Mouse (Mus musculus) megakaryocyte, embryonic 14.5 days (primary cell): Measurements from ENCODE around the gene Mthfr. TPM values are rescaled to one million over a fixed set of nuclear protein-coding genes. Genes with fewer than 3 reads are reported as not detected.

ENCODE experiments used
- H3K27me3 ChIP-seq: replicated peaks from 2 replicates; pipeline ENCODE3; 2012; ENCODE audit warnings: inconsistent platforms
- H3K36me3 ChIP-seq: replicated peaks from 2 replicates; pipeline ENCODE3; 2012; ENCODE audit warnings: low read length, inconsistent platforms, mixed read lengths
- H3K4me1 ChIP-seq: 2 replicates; pipeline ENCODE4 v1.6.1; 2012; ENCODE audit warnings: inconsistent platforms
- H3K4me3 ChIP-seq: replicated peaks from 2 replicates; pipeline ENCODE3; 2012; ENCODE audit warnings: moderate library complexity, mild to moderate bottlenecking, inconsistent platforms
- H3K9me3 ChIP-seq: 2 replicates; pipeline ENCODE4 v1.6.1; 2012; ENCODE audit warnings: inconsistent platforms
- FLI1 ChIP-seq: IDR thresholded peaks from 2 replicates; pipeline ENCODE4 v1.6.1; 2012; ENCODE audit warnings: low read length, inconsistent platforms, mixed read lengths
- GATA1 ChIP-seq: IDR thresholded peaks from 3 replicates; pipeline ENCODE4 v1.6.1; 2012; ENCODE audit warnings: mixed read lengths, low read length, inconsistent platforms, borderline replicate concordance
- polyA plus RNA-seq: library from polyadenylated mRNA; stranded (reverse); fragments of >175 nt; gene quantifications from 2 replicates; pipeline ENCODE4 v1.2.3, GENCODE M21; 2012; ENCODE audit warnings: low replicate concordance; ENCODE audit not compliant: insufficient read depth

Gene Mthfr
- polyA plus RNA-seq, 1 experiment, result 3.5 TPM

GRCm38 (mm10) chr4:148012216-148012615 lies 26.7 kb upstream of the Mthfr start:
- no peak for TF ChIP-seq GATA1
- no peak for TF ChIP-seq FLI1
- Histone ChIP-seq H3K27me3 (no peaks in the 10 kb centered on the region), H3K36me3 (peaks cover 100% of the 10 kb centered on the region), H3K9me3 (no peaks in the 10 kb centered on the region), H3K4me1 (no peaks in the 10 kb centered on the region; the same call in 1 of the 2 replicates), H3K4me3 (no peak overlapping the region)

- Histone ChIP-seq H3K4me1 (no peaks in the 10 kb centered on the region; the same call in 1 of the 2 replicates), H3K4me3 (no peak overlapping the region), H3K9me3 (no peaks in the 10 kb centered on the region), H3K27me3 (no peaks in the 10 kb centered on the region), H3K36me3 (peaks cover 97% of the 10 kb centered on the region)
- no peak for TF ChIP-seq FLI1
- TF ChIP-seq GATA1, result no peak
These were observed 23.5 kb upstream of the Mthfr start for GRCm38 (mm10) chr4:148015418-148015817.

GRCm38 (mm10) chr4:148016981-148017380 lies 21.9 kb upstream of the Mthfr start:
- H3K9me3 ChIP-seq, result no peaks in the 10 kb centered on the region
- no peaks in the 10 kb centered on the region for H3K27me3 ChIP-seq
- TF ChIP-seq GATA1 (no peak), FLI1 (no peak)
- H3K4me3 ChIP-seq, result no peak overlapping the region
- H3K4me1 ChIP-seq, result no peaks in the 10 kb centered on the region; the same call in 1 of the 2 replicates
- peaks cover 95% of the 10 kb centered on the region for H3K36me3 ChIP-seq

- no peaks in the 10 kb centered on the region for H3K27me3 ChIP-seq
- no peaks in the 10 kb centered on the region for H3K4me1 ChIP-seq
- peaks cover 95% of the 10 kb centered on the region for H3K36me3 ChIP-seq
- no peaks in the 10 kb centered on the region for H3K9me3 ChIP-seq
- no peak overlapping the region for H3K4me3 ChIP-seq
- TF ChIP-seq FLI1 (no peak), GATA1 (no peak)
These were observed 20.5 kb upstream of the Mthfr start for GRCm38 (mm10) chr4:148018410-148018809.

GRCm38 (mm10) chr4:148024003-148024402 lies 14.9 kb upstream of the Mthfr start:
- H3K4me1 ChIP-seq, result peaks cover 3% of the 10 kb centered on the region; the same call in 1 of the 2 replicates
- peaks cover 91% of the 10 kb centered on the region for H3K36me3 ChIP-seq
- H3K9me3 ChIP-seq, result no peaks in the 10 kb centered on the region
- TF ChIP-seq GATA1 (no peak), FLI1 (no peak)
- H3K27me3 ChIP-seq, result no peaks in the 10 kb centered on the region
- no peak overlapping the region for H3K4me3 ChIP-seq

GRCm38 (mm10) chr4:148029297-148029696 lies 9.6 kb upstream of the Mthfr start:
- H3K36me3 ChIP-seq, result peaks cover 66% of the 10 kb centered on the region
- peaks cover 18% of the 10 kb centered on the region for H3K4me1 ChIP-seq
- H3K27me3 ChIP-seq, result no peaks in the 10 kb centered on the region
- no peaks in the 10 kb centered on the region for H3K9me3 ChIP-seq
- H3K4me3 ChIP-seq, result no peak overlapping the region
- TF ChIP-seq GATA1, result no peak
- no peak for TF ChIP-seq FLI1

GRCm38 (mm10) chr4:148030506-148030905 lies 8.4 kb upstream of the Mthfr start:
- no peak for TF ChIP-seq FLI1
- no peak for TF ChIP-seq GATA1
- no peaks in the 10 kb centered on the region for H3K9me3 ChIP-seq
- H3K27me3 ChIP-seq, result no peaks in the 10 kb centered on the region
- peaks cover 62% of the 10 kb centered on the region for H3K36me3 ChIP-seq
- peaks cover 26% of the 10 kb centered on the region for H3K4me1 ChIP-seq
- H3K4me3 ChIP-seq, result no peak overlapping the region

- Histone ChIP-seq H3K9me3 (no peaks in the 10 kb centered on the region), H3K4me1 (peaks cover 33% of the 10 kb centered on the region), H3K4me3 (no peak overlapping the region), H3K27me3 (no peaks in the 10 kb centered on the region), H3K36me3 (peaks cover 40% of the 10 kb centered on the region)
- TF ChIP-seq GATA1 (peak; percentile 21; the same call in 1 of the 3 replicates), FLI1 (no peak)
These were observed 4.9 kb upstream of the Mthfr start for GRCm38 (mm10) chr4:148033858-148034410.

GRCm38 (mm10) chr4:148035440-148035839 lies 3.4 kb upstream of the Mthfr start:
- peaks cover 3% of the 10 kb centered on the region for H3K27me3 ChIP-seq
- no peaks in the 10 kb centered on the region for H3K9me3 ChIP-seq
- TF ChIP-seq FLI1, result no peak
- TF ChIP-seq GATA1, result no peak
- H3K4me1 ChIP-seq, result peaks cover 47% of the 10 kb centered on the region
- no peak overlapping the region for H3K4me3 ChIP-seq
- H3K36me3 ChIP-seq, result peaks cover 31% of the 10 kb centered on the region

GRCm38 (mm10) chr4:148038079-148038599 lies 738 bp upstream of the Mthfr start:
- no peaks in the 10 kb centered on the region for H3K9me3 ChIP-seq
- TF ChIP-seq FLI1 (no peak), GATA1 (no peak)
- peak overlapping the region; percentile 99 for H3K4me3 ChIP-seq

More at GRCm38 (mm10) chr4:148038079-148038599, 738 bp upstream of the Mthfr start:
- Histone ChIP-seq H3K36me3 (peaks cover 28% of the 10 kb centered on the region), H3K4me1 (peaks cover 61% of the 10 kb centered on the region), H3K27me3 (peaks cover 25% of the 10 kb centered on the region)
